Mouse (Mus musculus): Measurements from ENCODE around the gene C2cd4c.

The C2cd4c gene

DNA sequence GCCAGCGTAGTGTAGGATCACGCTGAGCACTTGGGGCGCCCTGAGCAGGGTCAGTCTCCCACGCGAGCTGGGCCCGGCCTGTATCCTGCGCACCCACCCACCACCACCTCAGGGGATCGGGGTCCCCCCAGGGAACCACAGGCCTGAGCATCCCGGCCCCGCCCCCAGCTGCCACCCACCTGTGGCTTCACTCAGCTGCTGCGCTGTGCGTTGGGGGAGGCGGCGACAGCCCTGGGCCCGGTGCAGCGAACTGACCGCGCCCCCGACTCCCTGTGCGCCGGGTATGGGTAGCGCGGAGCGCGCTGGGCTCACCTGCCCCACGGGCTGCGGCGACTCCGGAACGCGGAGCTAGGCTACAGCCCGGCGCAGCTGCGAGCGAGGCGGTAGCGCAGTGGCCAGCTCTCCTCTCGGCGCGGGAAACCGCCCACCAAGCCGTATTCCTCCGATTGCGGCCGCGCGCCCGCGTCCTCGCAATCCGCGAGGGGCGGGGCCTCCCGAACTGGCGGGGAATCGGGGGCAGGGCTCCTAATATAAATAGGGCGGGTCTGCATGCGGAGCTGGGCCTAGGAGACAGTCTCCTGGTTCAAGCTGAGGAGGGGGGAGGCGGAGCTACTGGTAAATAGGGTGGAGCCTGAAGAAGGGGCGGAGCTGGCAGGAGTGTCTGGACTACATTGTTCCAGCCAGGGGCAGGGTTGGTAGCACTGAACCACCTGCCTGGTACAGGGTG is at the start of gene C2cd4c:
Gene C2cd4c (minus strand): TSS at position 448 of the 727 bp plus-strand sequence.
- peak; percentile 51 for DNase-seq (ENCODE audit: low spot score)

DNA sequence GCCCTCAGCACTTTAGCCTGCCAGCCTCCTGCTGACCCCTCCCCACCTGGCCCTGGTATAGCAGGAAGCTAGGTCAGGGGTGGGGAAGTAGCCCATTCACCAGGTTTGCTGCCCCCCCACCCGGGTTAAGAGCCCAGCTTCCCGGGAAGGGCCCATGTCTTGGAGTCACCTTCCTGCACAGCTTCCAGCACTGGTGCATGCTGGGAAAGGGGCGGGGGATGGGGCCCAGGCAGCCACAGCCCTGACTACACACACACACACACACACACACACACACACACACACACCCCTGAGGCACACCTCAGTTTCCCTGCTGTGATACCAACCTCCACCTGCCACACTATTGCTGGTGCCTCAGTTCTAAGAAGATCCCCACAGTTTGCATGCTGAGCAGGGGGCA is 48.0 kb upstream of the C2cd4c start:
- no peak for DNase-seq (ENCODE audit: low spot score)

DNA sequence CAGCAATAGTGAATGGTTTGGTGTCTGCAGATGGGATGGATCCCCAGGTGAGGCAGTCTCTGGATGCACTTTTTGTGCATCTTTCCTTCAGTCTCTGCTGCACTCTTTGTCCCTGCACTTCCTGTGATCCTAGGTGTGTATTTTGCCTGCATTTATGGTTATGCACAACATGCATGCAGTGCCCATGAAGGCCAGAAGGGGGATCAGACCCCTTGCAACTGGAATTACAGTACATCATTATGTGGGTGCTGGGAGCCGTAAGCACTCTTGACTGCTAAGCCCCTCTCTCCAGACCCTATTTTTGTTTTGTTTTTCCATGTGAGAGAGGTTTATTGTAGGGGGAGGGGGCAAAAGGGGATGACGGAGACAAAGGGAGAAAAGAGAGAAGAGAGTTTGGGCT is 46.5 kb upstream of the C2cd4c start:
- DNase-seq (ENCODE audit: low spot score) = no peak

DNA sequence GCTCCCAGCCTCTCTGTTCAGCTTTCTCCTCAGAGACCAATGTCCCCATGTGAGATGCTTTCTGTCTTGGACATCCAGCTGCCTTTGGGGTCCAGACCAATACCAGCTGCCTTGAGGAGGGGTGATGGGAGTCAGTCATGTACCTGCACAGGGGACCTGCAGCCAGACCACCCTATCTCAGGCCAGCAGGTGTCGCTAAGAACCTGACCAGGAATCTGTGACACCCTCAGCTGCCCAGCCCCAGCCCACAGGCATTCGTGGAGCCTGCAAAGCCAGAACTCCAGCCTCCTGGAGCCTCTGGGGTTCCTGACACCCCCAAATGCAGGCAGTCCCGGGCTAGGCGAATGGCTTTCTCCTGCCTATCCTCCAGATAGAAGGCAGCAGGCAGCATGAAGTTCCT is 45.0 kb upstream of the C2cd4c start:
- DNase-seq (ENCODE audit: low spot score) = no peak

DNA sequence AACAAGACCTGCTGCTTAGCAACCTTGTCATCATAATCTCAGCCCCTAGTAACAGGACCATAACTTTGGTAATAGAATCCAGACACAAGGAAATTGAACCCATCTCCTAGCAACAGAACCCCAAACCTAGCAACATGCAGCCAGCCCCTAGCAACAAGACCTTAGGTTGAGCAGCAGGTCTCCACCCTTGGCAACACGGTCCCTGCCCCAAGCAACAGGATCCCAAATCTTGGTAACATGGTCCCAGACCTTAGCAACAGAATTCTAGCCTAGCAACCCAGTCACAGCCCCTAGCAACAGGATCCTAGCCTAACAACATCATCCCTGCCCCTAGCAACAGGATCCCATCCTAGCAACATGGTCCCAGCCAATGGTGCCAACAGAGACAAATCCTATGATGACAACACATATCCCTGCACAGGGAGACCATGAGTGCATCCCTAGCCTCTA is 41.1 kb upstream of the C2cd4c start:
- no peak for DNase-seq (ENCODE audit: low spot score)

DNA sequence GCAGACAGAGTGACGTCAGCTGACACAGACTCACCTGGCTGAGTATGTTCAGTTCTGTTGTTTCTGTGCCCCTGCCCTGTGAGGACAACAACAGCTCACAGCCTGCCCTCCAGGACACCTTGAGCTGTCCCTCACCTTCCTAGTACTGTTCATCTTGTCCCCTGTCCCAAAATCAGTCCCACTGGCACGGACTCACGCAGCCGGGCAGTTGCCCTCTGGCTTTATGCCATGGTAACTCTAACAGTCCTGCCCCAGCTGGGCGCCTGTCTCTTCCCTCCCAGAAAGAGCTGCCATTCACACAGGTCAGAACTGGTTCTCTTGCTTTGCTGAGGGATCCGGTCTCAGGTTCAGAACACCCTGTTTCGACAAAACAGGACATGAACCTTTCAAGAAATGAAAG is 39.0 kb upstream of the C2cd4c start:
- no peak for DNase-seq (ENCODE audit: low spot score)

DNA sequence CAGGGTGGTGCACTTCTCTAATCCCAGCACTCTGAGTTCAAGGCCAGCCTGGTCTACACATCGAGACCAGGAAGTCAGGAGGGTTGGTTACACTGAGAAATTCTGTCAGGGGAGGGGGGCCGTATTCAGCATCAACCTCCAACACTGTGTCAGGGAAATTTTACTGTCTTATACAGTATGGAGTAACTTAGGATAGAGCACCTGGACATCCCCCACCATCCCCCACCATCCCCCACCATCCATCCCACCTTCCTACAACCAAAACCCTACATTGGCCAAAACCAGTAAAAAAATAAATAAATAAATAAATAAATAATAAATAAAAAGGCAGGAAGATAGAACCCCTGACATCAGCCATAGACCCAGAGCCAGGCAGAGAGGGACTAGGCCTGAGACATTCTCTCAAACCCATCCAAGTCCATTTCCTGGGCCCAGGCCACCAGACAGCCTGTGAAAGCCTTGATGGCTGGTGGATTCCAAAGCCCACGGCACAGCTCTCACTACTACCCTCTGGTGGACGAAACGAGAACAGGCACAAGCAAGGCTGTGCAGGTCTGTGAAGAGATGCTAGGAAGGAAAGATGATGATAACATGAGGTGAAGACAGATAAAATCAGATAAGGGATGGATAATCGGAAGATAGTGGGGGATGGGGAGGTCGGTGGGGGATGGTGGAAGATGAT is 35.4 kb upstream of the C2cd4c start:
- DNase-seq (ENCODE audit: low spot score) = peak; percentile 78

DNA sequence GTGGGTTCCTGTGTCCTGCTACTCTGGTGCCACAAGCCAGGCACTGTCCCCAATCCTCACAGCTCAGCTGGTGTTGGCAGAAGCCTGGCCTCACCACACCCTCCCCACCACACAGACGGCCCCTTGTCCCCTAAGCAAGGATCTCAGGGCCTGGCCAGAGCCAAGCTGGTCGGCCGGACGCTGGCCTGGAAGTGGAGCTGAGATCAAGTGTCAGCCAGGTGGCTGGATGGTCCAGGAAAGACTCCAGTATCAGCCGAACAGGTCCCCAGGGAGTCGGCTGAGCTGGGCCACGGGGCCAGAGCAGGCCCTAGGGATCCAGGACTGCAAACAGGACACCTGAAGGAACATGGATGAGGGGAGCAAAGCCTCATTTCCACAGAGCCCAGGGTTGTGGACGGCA is 31.9 kb upstream of the C2cd4c start, which contains the start of gene Odf3l2:
Gene Odf3l2 (minus strand): TSS at position 28 of the 400 bp plus-strand sequence.
- no peak for DNase-seq (ENCODE audit: low spot score)

DNA sequence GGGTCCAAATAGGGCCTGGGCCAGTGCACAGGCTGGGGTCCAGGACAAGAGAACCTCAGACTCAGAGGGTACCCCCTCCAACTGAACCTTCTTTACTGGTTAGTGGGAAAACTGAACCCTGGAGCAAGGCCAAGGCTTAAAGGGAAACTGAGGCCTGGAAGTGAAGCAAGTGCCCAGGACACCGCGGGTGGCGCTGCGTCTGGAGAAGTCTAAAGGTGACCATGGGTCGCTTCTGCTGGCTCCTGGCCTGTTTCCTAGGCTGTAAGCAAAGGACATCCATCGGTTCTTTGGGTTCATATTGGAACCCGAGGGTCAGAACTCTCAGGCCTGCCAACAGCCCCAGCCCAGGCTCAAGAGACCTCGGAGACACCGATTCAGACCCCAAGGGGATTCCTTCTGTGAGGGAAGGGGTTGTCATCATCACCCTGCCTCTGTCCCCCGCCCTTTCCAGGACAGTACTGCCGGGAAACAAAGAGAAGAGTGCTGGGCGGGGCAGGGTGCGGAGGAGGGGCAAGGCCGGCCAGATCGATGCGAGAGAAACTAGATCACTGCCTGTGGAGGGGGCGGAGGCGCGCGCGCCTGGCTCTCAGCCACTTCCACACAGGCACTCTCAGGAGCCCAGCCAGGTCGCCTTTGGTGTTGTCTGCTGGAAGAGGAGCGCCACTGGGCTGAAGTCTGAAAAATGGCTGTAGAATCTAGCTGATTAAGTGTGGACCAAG is 24.8 kb upstream of the C2cd4c start:
- DNase-seq (ENCODE audit: low spot score) = peak; percentile 38

DNA sequence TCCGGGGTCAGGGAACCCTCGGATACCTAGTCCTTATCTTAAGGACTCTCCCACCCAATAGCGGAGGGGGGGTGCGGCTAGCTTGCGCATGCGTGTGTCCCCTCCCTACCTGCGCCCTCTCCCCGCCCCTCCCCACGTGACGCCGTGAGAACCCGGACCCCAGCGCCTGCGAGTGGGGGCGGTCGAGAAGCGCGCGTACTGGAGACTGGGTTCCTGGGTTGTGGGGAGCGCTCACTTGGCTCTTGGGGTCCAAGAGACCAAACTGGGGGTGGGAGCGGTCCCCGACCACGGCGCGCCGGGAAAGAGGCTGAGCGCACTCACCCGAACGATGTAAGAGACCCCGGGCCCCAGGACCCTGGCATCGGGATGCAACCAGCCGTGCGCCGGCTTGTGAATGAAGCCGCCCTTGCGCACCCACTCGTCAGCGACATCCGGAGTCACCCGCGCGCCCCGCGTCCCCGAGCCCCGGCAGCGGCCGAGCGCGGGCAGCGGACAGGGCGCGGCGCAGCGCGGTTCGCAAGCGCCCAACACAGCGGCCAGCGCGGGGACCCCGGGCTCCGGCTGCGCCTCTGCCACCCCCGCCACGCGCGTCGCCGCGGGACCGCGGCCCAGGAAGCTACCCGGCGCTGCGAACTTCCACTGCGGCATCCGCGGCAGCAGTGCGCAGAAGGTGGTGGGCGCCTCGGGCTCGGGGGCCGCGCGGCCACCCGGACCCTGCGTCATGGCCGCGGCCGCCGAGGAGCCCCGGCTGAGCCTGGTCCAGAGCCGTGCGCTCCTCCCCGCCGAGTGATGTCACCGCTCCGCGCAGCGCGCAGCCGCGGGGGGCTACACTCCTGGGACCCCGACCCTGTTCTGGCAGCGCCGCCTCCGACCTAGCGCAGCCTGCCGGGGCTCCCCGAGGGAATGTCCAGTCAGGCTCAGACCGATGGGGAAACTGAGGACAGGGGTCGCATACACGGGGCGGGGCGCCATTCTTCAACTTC is 23.6 kb upstream of the C2cd4c start, which contains the start of gene Shc2:
Gene Shc2 (minus strand): TSS at position 791 of the 983 bp plus-strand sequence.
- peak; percentile 41 for DNase-seq (ENCODE audit: low spot score)

DNA sequence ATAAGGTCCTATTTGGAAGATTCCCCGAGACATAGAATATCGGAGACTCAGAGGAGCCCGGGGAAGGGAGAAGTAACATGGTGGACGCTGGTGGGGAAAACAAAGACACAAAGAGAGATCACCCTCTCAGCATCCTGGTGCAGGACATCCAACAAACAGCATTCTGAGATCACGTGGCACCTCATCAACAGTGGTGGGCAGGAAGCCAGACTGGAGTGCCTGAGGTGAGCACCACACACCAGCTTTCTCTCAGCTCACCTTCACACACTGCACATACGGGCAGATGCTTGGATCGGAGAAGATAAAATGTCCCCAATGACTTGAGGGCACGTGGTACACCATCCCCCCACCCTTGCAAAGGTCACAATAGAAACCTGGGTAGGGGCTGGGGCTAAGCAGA is 22.5 kb upstream of the C2cd4c start:
- DNase-seq (ENCODE audit: low spot score) = no peak

DNA sequence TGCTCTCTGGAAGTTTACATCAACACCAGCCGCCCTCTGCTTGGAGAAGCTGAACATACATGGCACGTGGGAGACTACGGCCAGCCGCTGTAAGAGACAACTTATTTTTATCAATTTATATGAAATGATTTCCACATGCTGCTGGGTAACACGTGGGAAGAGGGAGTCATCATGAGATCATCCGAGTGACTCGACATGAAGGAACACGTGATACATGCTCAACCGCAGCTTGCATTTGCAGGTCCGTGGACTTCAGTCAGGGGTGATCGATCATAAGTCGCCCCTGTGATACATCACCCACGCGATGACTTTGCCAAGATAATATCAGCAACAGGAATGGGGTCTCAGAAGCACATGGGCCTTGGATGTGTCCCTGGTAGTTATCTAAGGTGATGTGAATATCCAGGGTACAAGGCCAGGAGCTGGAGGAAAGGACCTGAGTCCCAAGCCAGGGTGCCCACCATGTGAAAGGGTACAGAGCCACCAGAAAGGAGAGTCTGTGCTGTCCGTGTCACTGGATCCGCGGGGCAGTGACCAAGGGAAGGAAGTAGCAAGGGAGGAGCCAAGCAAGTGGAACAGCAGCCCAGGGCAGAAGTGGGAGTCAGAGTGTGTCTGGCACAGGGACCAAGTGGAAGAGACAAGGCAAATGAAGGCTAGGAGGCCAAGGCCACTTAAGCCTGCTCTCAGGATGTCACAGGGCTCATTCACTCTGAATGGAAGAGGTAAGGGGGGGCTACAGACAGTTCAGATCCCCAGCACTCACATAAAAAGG is 19.4 kb upstream of the C2cd4c start:
- DNase-seq (ENCODE audit: low spot score) = no peak

DNA sequence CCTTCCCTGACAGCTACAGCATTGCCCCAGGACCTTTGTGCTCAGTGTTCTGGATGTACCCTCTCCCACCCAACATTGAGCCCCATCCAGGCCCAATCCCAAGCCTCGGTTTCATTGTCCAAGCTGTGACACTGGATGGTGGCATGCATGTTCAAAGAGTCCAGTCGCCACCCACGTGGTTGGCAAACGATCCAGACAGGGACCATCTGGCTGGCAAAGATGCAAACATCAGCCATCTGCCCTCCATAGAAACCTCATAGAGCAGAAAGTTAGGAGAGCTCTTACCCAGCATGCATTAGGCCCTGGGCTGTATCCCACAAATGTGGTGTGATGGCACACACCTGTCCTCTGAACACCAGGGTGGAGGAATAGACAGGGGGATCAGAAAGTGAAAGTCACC is 17.6 kb upstream of the C2cd4c start:
- DNase-seq (ENCODE audit: low spot score) = no peak

DNA sequence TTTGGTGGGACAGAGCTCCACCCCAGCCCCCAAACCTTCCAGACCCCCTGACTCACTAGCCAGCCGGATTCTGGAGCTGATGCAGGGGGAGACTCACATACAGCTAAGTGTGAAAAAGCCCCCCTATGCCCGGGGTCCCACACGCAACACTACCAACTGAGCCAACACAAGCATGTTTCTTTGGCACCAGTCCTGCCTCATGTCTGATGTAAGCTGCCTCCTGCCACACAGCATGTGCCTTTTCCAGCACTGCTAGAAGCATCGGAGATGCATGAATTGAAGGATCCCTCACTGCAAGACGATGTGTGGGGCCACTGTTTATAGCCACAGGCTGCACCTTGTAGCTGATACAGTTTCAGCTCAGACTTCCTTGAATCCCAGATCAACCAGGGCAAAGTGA is 14.6 kb upstream of the C2cd4c start:
- no peak for DNase-seq (ENCODE audit: low spot score)

DNA sequence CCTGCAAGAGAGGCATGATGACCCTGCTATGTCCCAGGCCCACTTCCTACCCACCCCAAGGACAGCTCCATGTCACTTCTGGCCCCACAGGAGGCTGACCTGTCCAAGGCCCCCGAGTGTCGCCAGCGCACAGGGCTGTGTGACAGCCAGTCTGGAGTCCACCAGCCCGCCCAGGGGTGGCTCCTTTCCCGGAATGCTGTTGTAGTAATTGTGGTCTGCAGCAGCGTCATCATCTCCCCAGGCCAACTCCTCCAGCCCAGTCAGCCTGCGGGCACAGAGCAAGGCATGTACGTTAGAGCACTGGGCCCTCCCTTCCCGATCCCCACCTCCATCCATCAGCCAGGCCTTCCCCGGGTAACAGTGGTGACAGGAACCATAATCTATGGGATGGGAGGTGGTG is 12.3 kb upstream of the C2cd4c start:
- DNase-seq (ENCODE audit: low spot score) = no peak

DNA sequence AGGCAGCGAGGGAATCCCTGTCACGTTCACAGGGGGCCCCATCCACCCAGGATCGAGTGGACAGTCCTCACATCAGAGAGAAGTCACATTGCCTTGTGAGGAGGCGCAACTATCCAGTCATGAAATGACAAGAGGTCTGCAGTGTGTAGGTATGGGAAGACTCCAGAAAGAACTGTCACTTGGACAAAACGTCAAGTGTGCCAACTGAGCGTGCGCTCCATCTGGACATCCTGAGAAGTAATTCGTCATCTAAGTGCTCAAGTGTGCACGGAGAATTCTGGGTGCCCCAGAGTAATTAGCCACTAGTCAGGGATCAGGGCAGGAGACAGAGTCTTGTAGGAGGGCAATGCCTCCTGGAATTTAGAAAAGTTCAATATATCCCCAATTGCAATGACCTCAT is 11.6 kb upstream of the C2cd4c start:
- DNase-seq (ENCODE audit: low spot score) = no peak

DNA sequence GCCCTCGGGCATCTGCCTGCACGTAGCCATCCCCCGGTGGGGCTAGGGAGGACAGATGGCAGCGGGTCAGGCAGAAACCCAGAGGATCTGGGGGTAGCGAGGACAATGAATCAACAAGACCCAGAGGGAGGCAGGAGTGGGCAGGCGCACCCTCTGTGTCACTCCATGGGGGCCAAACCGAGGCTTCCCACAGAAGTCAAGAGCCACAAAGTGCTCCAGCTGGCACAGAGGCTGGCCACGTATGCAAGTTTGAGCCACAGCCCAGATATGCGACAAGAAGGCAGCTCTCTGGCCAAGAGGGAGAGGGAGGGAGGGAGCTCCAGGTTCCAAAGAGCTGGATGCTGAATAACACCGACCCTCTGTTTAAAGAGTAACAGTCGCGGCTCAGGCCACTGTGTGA is 10.1 kb upstream of the C2cd4c start:
- no peak for DNase-seq (ENCODE audit: low spot score)

DNA sequence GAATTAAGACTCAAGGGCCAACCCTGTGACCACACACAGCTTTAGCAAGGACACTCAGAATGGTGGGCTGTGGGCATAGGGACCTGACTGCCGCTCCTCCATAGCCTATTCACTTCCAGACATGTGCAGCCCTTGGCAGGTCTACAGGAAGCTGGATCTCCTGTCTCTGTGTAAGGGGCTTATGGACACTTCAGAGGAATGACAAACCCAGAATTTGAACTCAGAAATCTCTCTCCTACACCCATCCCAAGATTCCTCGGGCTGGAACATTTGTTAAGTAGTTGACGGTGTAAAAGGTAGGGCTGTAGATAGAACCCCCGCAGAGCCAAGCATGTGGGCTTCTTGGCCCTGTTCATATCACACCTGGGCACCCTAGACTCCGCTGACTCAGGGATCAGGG is 2.6 kb upstream of the C2cd4c start:
- DNase-seq (ENCODE audit: low spot score) = no peak

DNA sequence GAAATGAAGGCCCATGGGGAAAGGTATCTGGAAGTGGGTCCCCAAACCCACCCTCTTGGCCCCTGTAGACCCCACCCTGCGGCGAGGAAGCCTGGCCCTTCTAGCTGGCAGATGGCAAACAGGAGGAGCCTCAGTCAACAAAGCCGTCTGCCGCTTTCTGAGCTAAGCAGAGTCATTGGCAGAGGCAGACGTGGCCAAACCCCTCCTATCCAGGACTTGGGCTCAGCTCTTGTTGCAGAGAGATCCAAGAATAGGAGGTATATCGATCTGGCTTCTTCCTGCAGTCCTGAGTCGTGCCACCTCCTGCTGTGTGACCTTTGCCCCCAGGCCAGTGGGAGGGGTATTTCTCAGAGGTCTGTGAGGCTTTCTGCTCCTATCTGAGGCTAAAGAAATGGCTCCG is 2.0 kb upstream of the C2cd4c start:
- no peak for DNase-seq (ENCODE audit: low spot score)

DNA sequence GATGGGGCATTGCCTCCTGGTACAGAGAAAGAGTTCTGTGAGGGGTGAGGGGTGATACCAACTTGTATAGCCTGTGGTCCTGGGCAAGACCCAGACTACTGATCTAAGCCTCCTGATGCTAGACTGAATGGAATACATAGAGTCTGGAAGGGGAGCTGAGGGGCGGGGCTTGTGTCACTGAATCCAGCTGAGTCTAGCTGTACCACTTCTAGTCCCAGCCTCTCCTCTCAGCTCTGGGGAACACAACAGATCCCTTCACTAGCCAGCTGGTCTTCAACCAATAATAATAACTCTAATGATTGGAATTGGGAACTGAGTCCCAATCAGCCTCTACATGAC is 449 bp upstream of the C2cd4c start:
- DNase-seq (ENCODE audit: low spot score) = no peak

Measured in urinary bladder, postnatal 14 days (tissue).